Mouse (Mus musculus) stomach, postnatal 0 days (tissue): Measurements from ENCODE around the gene 4932438H23Rik. TPM values are rescaled to one million over a fixed set of nuclear protein-coding genes. Genes with fewer than 3 reads are reported as not detected.

ENCODE experiments used
- ATAC-seq: fragments of 200-750 bp; cut with Nextera tagmentation; 2 replicates; pipeline ENCODE4 v1.8.0; 2017; ENCODE audit not compliant: low FRiP score, low TSS enrichment
- DNase-seq: peaks from one replicate; pipeline ENCODE4 v3.0.0-alpha.2; 2016; ENCODE audit warnings: low spot score
- H3K27ac ChIP-seq: fragments of 300-500 bp; sonication (generic); replicated peaks from 2 replicates; pipeline ENCODE4 v1.5.1; 2014; ENCODE audit warnings: mild to moderate bottlenecking, control low read depth
- H3K27me3 ChIP-seq: fragments of 300-500 bp; sonication (generic); 2 replicates; pipeline ENCODE4 v1.6.1; 2014; ENCODE audit warnings: low read length; ENCODE audit not compliant: control insufficient read depth, insufficient read depth
- H3K36me3 ChIP-seq: fragments of 300-500 bp; sonication (generic); 2 replicates; pipeline ENCODE4 v1.6.1; 2014; ENCODE audit warnings: low read length, mixed read lengths; ENCODE audit not compliant: control insufficient read depth, insufficient read depth
- H3K4me1 ChIP-seq: fragments of 300-500 bp; sonication (generic); replicated peaks from 2 replicates; pipeline ENCODE4 v1.6.1; 2014; ENCODE audit warnings: antibody characterized with exemption; ENCODE audit not compliant: control insufficient read depth, insufficient read depth
- H3K4me2 ChIP-seq: fragments of 300-500 bp; sonication (generic); replicated peaks from 2 replicates; pipeline ENCODE4 v1.6.1; 2014; ENCODE audit warnings: low read depth, mild to moderate bottlenecking, control low read depth, moderate library complexity
- H3K4me3 ChIP-seq: fragments of 300-500 bp; sonication (generic); 2 replicates; pipeline ENCODE4 v1.5.1; 2014; ENCODE audit warnings: low read depth, low read length, control low read depth
- H3K9ac ChIP-seq: fragments of 300-500 bp; sonication (generic); 2 replicates; pipeline ENCODE4 v1.6.1; 2014; ENCODE audit warnings: mild to moderate bottlenecking, low read length, control low read depth, mixed read lengths
- H3K9me3 ChIP-seq: fragments of 300-500 bp; sonication (generic); 2 replicates; pipeline ENCODE4 v1.6.1; 2016; ENCODE audit warnings: low read length; ENCODE audit not compliant: control insufficient read depth
- CTCF ChIP-seq: IDR thresholded peaks from 2 replicates; pipeline ENCODE4 v1.5.1; 2016; ENCODE audit warnings: antibody characterized with exemption, low read depth, mild to moderate bottlenecking, moderate library complexity
- EP300 ChIP-seq: optimal IDR thresholded peaks from 2 replicates; pipeline ENCODE3; 2016; ENCODE audit warnings: antibody characterized with exemption
- WGBS: fragments of 180-500 bp; shearing (Covaris S2); extraction: QIAGEN DNeasy Blood & Tissue Kit; methylation state at CpG from one replicate; pipeline ENCODE4 v1.1.7; 2014; 5-methylcytosine and 5-hydroxymethylcytosine counted together
- polyA plus RNA-seq: library from polyadenylated mRNA; unstranded; fragments of >200 nt; fragmentation: Nextera tagmentation; extraction: Ambion mirVana; gene quantifications from 2 replicates; pipeline ENCODE4 v1.2.1, GENCODE M21; 2015

4932438H23Rik gene
- polyA plus RNA-seq, 1 experiment from 2014 or later = 0.04 TPM

DNA sequence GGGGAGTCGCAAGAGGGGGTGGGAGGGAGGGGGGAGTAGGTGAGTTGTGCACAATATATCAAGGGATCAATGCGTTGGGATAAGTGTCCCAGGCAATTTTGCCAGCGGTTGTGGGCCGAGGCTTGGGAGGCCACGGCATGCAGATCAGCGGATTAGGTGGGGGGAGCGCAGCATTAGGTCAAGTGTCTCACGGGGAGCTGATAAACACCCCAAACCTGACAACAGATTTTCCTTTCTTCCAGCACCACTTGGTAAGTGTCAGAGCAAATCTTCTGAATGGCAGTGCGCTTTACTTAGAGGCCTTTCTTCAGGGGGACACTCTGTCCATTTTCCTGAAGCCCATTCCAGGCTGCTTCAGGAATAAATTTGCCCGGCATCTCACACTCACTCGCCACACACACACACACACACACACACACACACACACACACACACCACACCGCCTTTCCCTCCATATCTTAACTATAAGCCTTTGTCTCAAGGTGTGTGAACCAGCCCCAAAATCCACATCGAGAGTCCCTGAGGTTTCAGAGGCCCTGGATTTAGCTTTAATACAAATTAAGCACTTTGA is 10.6 kb upstream of the 4932438H23Rik start:
- TF ChIP-seq CTCF (no peak), EP300 (no peak)
- 44% methylated on average over 13 of the region's 13 CpGs for WGBS
- Histone ChIP-seq H3K27me3 (no peaks in the 10 kb centered on the region), H3K9ac (no peak overlapping the region), H3K4me2 (no peak overlapping the region), H3K4me1 (no peaks in the 10 kb centered on the region), H3K9me3 (peaks cover 4% of the 10 kb centered on the region; the same call in 1 of the 2 replicates), H3K36me3 (no peaks in the 10 kb centered on the region), H3K27ac (no peak overlapping the region), H3K4me3 (no peak overlapping the region)
- ATAC-seq (no peak), DNase-seq (no peak)

- no peak for TF ChIP-seq CTCF
- no peak for TF ChIP-seq EP300
- H3K9me3 ChIP-seq = peaks cover 4% of the 10 kb centered on the region; the same call in 1 of the 2 replicates
- DNase-seq (no peak), ATAC-seq (no peak)
- H3K4me2 ChIP-seq = no peak overlapping the region
- no peak overlapping the region for H3K4me3 ChIP-seq
- no peak overlapping the region for H3K9ac ChIP-seq
- no peak overlapping the region for H3K27ac ChIP-seq
- 44% methylated on average over 10 of the region's 10 CpGs for WGBS
- H3K4me1 ChIP-seq = no peaks in the 10 kb centered on the region
- H3K27me3 ChIP-seq = no peaks in the 10 kb centered on the region
- no peaks in the 10 kb centered on the region for H3K36me3 ChIP-seq
These were observed 10.0 kb upstream of the 4932438H23Rik start for GRCm38 (mm10) chr16:91104821-91105480.

DNA sequence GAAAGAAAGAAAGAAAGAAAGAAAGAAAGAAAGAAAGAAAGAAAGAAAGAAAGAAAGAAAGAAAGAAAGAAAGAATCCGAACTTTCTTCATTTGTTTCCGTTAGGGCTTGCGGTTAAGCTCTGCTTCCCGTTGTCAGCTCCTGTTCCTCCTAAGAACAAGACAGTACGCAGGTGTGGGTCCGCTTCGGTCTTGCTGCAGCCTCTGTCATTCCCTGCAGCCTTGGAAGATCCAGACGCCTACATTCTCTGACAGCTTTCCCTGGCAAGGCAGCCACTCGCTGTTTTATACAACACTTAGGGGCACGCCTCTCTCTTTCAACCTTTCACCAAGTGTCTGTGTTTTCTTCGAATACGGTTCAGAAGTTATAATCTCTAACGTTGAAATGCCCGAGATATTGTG is 8.5 kb upstream of the 4932438H23Rik start:
- TF ChIP-seq CTCF (no peak), EP300 (no peak)
- WGBS = 80% methylated on average over 14 of the region's 14 CpGs
- Histone ChIP-seq H3K9ac (no peak overlapping the region), H3K9me3 (peaks cover 4% of the 10 kb centered on the region; the same call in 1 of the 2 replicates), H3K4me1 (no peaks in the 10 kb centered on the region), H3K27me3 (no peaks in the 10 kb centered on the region), H3K27ac (no peak overlapping the region), H3K36me3 (no peaks in the 10 kb centered on the region), H3K4me3 (no peak overlapping the region), H3K4me2 (no peak overlapping the region)
- ATAC-seq (no peak), DNase-seq (no peak)

- Histone ChIP-seq H3K27ac (no peak overlapping the region), H3K9ac (no peak overlapping the region), H3K27me3 (no peaks in the 10 kb centered on the region), H3K4me1 (no peaks in the 10 kb centered on the region), H3K9me3 (no peaks in the 10 kb centered on the region), H3K36me3 (no peaks in the 10 kb centered on the region), H3K4me3 (no peak overlapping the region), H3K4me2 (no peak overlapping the region)
- WGBS = 46% methylated on average over 2 of the region's 2 CpGs
- no peak for TF ChIP-seq EP300
- TF ChIP-seq CTCF = no peak
- ATAC-seq (no peak), DNase-seq (no peak)
These were observed 5.6 kb upstream of the 4932438H23Rik start for GRCm38 (mm10) chr16:91100484-91100883.

GRCm38 (mm10) chr16:91099444-91100065 is 4.6 kb upstream of the 4932438H23Rik start:
- H3K36me3 ChIP-seq = no peaks in the 10 kb centered on the region
- no peak for TF ChIP-seq CTCF
- no peak for TF ChIP-seq EP300
- H3K27ac ChIP-seq = no peak overlapping the region
- H3K27me3 ChIP-seq = no peaks in the 10 kb centered on the region
- no peaks in the 10 kb centered on the region for H3K4me1 ChIP-seq
- H3K9ac ChIP-seq = no peak overlapping the region
- H3K4me2 ChIP-seq = no peak overlapping the region
- H3K4me3 ChIP-seq = no peak overlapping the region
- 73% methylated on average over 16 of the region's 16 CpGs for WGBS
- no peaks in the 10 kb centered on the region for H3K9me3 ChIP-seq
- ATAC-seq (no peak), DNase-seq (no peak)

DNA sequence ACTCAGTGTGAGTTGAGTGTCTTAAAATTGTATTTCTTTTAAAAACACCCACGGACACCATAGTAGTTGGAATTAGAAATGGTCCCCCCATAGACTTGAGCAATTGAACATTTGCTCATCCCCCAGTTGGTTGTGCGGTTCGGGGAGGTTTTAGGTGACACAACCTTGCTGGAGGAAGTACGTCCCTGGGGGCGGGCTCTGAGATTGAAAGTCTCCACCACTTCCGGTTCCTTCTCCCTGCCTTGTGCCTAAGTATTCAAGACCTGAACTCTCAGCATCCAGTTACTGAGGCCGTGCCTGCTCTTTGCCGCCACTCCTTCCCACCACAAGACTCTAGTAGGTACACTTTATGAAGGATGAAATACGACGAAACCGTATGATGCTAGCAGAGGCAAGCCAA is 2.9 kb upstream of the 4932438H23Rik start:
- Histone ChIP-seq H3K27ac (no peak overlapping the region), H3K27me3 (no peaks in the 10 kb centered on the region), H3K9ac (no peak overlapping the region), H3K4me2 (no peak overlapping the region), H3K9me3 (no peaks in the 10 kb centered on the region), H3K36me3 (no peaks in the 10 kb centered on the region), H3K4me1 (no peaks in the 10 kb centered on the region), H3K4me3 (no peak overlapping the region)
- 87% methylated on average over 11 of the region's 11 CpGs for WGBS
- ATAC-seq (no peak), DNase-seq (no peak)
- TF ChIP-seq EP300 = no peak
